Mouse (Mus musculus): Measurements from ENCODE around the gene Tpmt.

GRCm38 (mm10) chr13:47056781-47057180, 12.2 kb upstream of the Tpmt start:
- TF ChIP-seq POLR2A (IDR thresholded peaks at IDR 0.05; ENCODE audit: extremely low read depth, insufficient read depth, low read length): no peak
- no peak for TF ChIP-seq CTCF (IDR thresholded peaks at IDR 0.05; ENCODE audit: low read depth, low read length)
